Mouse (Mus musculus) megakaryocyte, embryonic 14.5 days (primary cell): ENCODE measurements at regions not wholly inside any gene's neighbourhood (a gene's known extent, or its start where the extent isn't known, plus 50 kb on each side); places are given as distances from the start of the nearest gene placed in this dataset.
"Not testable (repeated sequence)": the region's sequence is repeated elsewhere in the genome, so short reads cannot be mapped to it uniquely, and the experiment has no call there.

ENCODE experiments used
- H3K27me3 ChIP-seq: replicated peaks from 2 replicates; pipeline ENCODE3; 2012; ENCODE audit warnings: inconsistent platforms
- H3K36me3 ChIP-seq: replicated peaks from 2 replicates; pipeline ENCODE3; 2012; ENCODE audit warnings: low read length, inconsistent platforms, mixed read lengths
- H3K4me1 ChIP-seq: 2 replicates; pipeline ENCODE4 v1.6.1; 2012; ENCODE audit warnings: inconsistent platforms
- H3K4me3 ChIP-seq: replicated peaks from 2 replicates; pipeline ENCODE3; 2012; ENCODE audit warnings: moderate library complexity, mild to moderate bottlenecking, inconsistent platforms
- H3K9me3 ChIP-seq: 2 replicates; pipeline ENCODE4 v1.6.1; 2012; ENCODE audit warnings: inconsistent platforms
- FLI1 ChIP-seq: IDR thresholded peaks from 2 replicates; pipeline ENCODE4 v1.6.1; 2012; ENCODE audit warnings: low read length, inconsistent platforms, mixed read lengths
- GATA1 ChIP-seq: IDR thresholded peaks from 3 replicates; pipeline ENCODE4 v1.6.1; 2012; ENCODE audit warnings: mixed read lengths, low read length, inconsistent platforms, borderline replicate concordance

DNA sequence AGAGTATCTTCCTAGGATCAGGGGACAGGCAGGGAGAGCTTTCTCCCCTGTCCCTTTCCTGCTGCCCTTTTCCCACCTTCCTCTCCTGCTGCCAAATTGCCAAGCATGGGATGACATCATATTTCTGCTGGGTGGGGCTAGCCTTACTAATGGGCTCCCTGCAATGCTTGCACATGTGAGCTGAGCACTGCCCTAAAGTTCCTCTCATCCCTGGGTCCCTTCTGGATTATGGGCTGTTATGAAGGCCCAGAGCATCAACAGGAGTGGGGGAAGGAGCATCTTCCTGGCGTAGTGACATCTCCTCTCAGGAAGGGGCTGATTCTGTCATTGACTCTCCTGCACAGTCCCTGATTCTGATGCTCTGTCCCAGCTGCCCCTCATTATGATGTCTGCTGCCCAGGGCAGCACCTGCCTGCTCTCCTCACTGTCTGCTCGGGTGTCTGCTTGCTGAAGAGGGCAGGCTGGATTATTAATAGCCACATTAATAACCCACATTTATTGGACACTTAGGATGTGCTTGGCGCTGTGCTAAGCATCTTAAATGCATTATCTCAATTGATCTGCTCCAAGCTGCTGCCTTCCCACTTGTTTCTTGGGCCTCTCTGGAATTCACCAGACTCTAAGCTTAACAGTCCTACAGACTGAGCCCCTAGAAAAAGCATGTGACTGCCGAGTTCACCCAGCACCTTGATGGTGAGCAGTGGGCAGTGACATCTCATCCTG lies 219.1 kb downstream of the Tpra1 start:
- TF ChIP-seq GATA1 (no peak), FLI1 (no peak)
- H3K36me3 ChIP-seq: no peaks in the 10 kb centered on the region
- no peak overlapping the region for H3K4me3 ChIP-seq
- no peaks in the 10 kb centered on the region for H3K4me1 ChIP-seq
- H3K27me3 ChIP-seq: peaks cover 34% of the 10 kb centered on the region
- peaks cover 13% of the 10 kb centered on the region for H3K9me3 ChIP-seq

- no peak for TF ChIP-seq FLI1
- no peak for TF ChIP-seq GATA1
- Histone ChIP-seq H3K4me3 (no peak overlapping the region), H3K36me3 (no peaks in the 10 kb centered on the region), H3K27me3 (peaks cover 37% of the 10 kb centered on the region), H3K4me1 (no peaks in the 10 kb centered on the region), H3K9me3 (peaks cover 8% of the 10 kb centered on the region)
Observed at GRCm38 (mm10) chr6:89121746-89122070, 219.7 kb downstream of the Tpra1 start.

- H3K4me3 ChIP-seq: no peak overlapping the region
- no peaks in the 10 kb centered on the region for H3K36me3 ChIP-seq
- H3K4me1 ChIP-seq: no peaks in the 10 kb centered on the region
- H3K9me3 ChIP-seq: no peaks in the 10 kb centered on the region
- peaks cover 44% of the 10 kb centered on the region for H3K27me3 ChIP-seq
- TF ChIP-seq GATA1 (no peak), FLI1 (no peak)
Observed at GRCm38 (mm10) chr6:89125916-89126315, 223.9 kb downstream of the Tpra1 start.

DNA sequence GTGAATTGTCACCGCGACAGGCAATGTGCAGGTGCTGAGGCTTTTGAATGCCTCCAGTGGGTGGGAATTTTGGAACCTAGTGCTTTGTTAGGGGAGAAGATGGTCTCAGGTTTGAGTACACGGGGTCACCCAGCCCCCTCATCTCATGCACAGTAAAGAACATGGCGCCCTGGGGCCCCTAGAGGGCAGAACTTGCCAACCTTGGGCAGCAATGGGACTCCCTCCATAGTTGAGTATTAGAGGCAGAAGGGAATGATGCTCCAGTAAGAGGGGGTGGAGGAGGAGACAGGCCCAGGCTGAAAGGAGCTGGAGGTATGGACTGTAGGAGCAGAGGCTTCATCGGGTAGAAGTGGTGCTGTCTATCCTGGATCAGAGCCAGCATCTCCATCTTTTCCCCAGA lies 226.1 kb downstream of the Tpra1 start:
- H3K27me3 ChIP-seq: peaks cover 35% of the 10 kb centered on the region
- H3K9me3 ChIP-seq, H3K36me3 ChIP-seq, H3K4me1 ChIP-seq, H3K4me3 ChIP-seq: not testable (repeated sequence)

DNA sequence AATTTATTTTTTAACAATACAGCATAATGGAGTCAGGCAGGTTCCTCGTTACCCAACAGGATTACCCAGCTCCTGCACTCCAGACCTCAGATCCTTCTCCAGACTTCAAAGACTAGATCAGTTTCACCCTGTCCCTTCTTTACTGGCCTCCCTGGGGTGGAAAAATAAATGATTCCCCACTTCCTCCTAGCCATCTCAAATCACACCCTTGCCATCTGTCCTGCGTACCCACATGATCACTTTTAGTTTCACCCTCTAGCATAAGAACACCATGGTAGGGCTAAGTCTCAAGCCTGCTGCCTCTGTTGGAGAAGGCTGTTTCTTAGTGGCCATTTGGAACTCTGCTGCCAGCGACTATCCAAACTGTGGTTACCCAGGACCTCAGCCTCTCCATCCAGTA lies 222.0 kb downstream of the Plxna1 start:
- no peak for TF ChIP-seq FLI1
- no peak for TF ChIP-seq GATA1
- no peak overlapping the region for H3K4me3 ChIP-seq
- H3K9me3 ChIP-seq: no peaks in the 10 kb centered on the region
- H3K36me3 ChIP-seq: no peaks in the 10 kb centered on the region
- no peaks in the 10 kb centered on the region for H3K4me1 ChIP-seq
- peaks cover 21% of the 10 kb centered on the region for H3K27me3 ChIP-seq

DNA sequence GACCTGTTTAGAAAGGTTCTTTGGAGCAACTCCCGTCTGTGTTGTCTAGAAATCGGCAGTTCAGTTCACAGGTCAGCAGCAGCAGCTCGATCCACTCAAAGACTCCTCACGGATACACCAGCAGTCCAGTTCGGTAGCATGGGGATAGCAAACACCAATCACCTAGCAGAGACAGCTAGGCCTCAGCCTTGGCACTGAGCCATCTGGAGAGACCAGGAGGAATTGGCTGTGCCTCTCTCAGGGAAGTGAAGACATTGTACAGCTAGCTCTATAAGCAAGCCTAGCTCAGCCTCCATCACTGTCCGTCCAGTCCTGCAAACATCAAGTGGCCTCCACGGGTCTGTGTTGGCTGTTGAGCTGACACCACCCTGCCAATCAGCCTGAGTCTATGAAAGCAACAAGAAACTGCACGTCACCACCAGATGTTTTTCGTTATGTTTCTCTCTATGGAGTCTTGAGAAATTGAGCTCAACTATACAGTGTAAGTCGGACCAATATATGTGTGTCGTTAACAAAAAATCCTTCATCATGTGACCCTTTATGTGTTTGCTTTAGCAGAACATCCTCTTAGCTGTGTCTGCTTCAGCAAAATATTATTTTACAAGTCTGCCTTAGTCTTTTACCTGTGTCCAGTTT lies 209.3 kb downstream of the Plxna1 start:
- TF ChIP-seq GATA1 (no peak), FLI1 (no peak)
- H3K9me3 ChIP-seq: no peaks in the 10 kb centered on the region; the same call in 1 of the 2 replicates
- H3K36me3 ChIP-seq: no peaks in the 10 kb centered on the region
- peaks cover 6% of the 10 kb centered on the region for H3K27me3 ChIP-seq
- no peaks in the 10 kb centered on the region for H3K4me1 ChIP-seq
- no peak overlapping the region for H3K4me3 ChIP-seq

DNA sequence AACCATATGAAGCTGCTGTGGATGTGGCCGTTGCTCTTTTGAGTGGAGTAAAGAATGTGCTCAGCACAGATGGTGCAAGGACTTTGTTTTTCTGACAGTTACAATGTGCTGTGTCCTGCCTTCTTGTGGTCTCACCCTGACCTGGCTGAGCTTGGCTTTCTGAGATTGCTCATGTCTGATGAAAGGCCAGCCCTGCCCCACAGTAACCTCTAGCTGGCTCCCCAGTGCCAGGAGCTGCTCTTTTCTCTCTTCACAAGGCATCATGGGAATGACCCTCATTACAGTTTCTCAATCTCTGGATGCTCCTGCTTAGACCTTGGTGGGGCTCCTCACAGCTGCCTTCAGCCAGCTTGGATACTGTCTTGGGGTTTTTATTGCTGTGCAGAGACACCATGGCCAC lies 204.9 kb downstream of the Plxna1 start:
- H3K27me3 ChIP-seq: peaks cover 10% of the 10 kb centered on the region
- H3K4me1 ChIP-seq: no peaks in the 10 kb centered on the region
- H3K36me3 ChIP-seq: no peaks in the 10 kb centered on the region
- no peaks in the 10 kb centered on the region; the same call in 1 of the 2 replicates for H3K9me3 ChIP-seq
- H3K4me3 ChIP-seq: no peak overlapping the region
- TF ChIP-seq GATA1 (no peak), FLI1 (no peak)

DNA sequence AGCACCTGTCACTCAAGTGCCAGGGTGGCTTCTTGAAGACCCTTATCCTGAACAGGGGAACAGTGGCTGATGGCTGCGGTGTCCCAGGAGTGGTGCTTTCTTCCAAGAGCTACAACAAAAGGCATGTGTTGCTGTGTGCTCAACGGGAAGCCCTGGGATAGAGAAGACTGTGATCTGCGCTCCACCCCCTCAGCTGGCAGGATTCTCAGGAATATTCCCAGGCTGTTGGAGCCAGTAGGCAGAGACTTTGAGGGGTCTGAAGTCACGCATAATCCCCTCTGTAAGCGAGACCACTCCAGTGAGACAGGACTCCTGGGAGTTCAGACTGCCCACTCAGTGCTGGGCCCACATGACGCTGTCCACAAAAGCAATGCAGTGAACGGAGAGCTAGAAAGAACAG lies 202.4 kb downstream of the Plxna1 start:
- H3K4me3 ChIP-seq: no peak overlapping the region
- H3K9me3 ChIP-seq: no peaks in the 10 kb centered on the region; the same call in 1 of the 2 replicates
- H3K4me1 ChIP-seq: no peaks in the 10 kb centered on the region
- no peak for TF ChIP-seq FLI1
- TF ChIP-seq GATA1: no peak
- H3K27me3 ChIP-seq: peaks cover 10% of the 10 kb centered on the region
- H3K36me3 ChIP-seq: no peaks in the 10 kb centered on the region

- TF ChIP-seq GATA1: no peak
- no peak for TF ChIP-seq FLI1
- H3K4me1 ChIP-seq: no peaks in the 10 kb centered on the region
Observed at GRCm38 (mm10) chr6:89161746-89162145, 200.7 kb downstream of the Plxna1 start.

DNA sequence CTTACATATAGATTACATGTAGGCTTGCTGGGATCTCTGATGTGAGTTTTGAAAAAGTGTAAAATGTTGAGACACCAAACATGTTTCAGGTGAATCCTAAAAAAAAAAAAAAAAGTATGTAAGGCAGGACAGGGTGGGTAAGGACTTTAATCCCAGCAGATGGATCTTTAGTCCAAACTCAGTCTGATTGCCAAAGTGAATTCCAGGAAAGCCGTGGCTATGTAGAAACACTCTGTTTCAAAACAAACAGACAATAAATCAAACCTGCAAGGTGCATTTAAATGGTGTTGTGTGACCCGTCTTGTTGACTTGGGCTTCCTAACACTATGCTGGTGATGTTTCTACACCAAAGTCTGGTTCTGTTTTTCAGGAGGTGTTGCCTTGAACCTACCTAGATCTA lies 192.9 kb downstream of the Plxna1 start:
- TF ChIP-seq GATA1: no peak
- TF ChIP-seq FLI1: no peak
- H3K27me3 ChIP-seq: peaks cover 6% of the 10 kb centered on the region
- H3K36me3 ChIP-seq: no peaks in the 10 kb centered on the region
- H3K9me3 ChIP-seq: peaks cover 9% of the 10 kb centered on the region
- H3K4me1 ChIP-seq: no peaks in the 10 kb centered on the region
- no peak overlapping the region for H3K4me3 ChIP-seq

More at GRCm38 (mm10) chr6:89161746-89162145, 200.7 kb downstream of the Plxna1 start:
- H3K4me3 ChIP-seq: no peak overlapping the region
- no peaks in the 10 kb centered on the region for H3K36me3 ChIP-seq
- H3K9me3 ChIP-seq: peaks cover 3% of the 10 kb centered on the region; the same call in 1 of the 2 replicates
- peaks cover 10% of the 10 kb centered on the region for H3K27me3 ChIP-seq

DNA sequence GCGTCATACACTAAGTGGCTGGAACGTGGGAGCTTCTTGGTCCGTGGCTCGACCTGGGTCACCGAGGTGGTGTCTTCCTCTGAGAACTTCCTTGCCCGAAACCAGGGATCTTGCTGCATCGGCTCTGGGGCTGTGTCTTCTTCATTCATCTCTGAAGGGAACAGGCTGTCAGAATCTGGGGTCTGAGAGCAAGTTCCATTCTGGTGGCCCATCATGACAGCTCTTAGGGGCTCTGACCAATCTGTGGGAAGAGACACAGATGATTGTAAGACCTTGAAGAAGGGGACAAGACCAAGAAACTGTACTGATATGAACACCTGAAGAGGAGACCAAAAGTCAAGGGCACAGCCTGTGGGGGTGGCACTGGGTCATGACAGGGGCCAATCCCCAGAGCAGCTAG lies 177.5 kb downstream of the Plxna1 start:
- not testable (repeated sequence) for H3K9me3 ChIP-seq, H3K4me1 ChIP-seq, H3K36me3 ChIP-seq, H3K27me3 ChIP-seq, H3K4me3 ChIP-seq

- H3K36me3 ChIP-seq, H3K9me3 ChIP-seq, H3K4me1 ChIP-seq, H3K4me3 ChIP-seq, H3K27me3 ChIP-seq: not testable (repeated sequence)
Observed at GRCm38 (mm10) chr6:89200514-89201284, 161.7 kb downstream of the Plxna1 start.
